Mouse (Mus musculus) 3T3-L1 (cell line): Measurements from ENCODE around the gene Tnfrsf26.
A peak's percentile ranks its signal among the peaks of the same experiment; 100 is the strongest.

ENCODE experiments used
- DNase-seq: peaks from one replicate; pipeline ENCODE4 v3.0.0-alpha.2; 2015; ENCODE audit warnings: low read depth, low spot score

The Tnfrsf26 gene

DNA sequence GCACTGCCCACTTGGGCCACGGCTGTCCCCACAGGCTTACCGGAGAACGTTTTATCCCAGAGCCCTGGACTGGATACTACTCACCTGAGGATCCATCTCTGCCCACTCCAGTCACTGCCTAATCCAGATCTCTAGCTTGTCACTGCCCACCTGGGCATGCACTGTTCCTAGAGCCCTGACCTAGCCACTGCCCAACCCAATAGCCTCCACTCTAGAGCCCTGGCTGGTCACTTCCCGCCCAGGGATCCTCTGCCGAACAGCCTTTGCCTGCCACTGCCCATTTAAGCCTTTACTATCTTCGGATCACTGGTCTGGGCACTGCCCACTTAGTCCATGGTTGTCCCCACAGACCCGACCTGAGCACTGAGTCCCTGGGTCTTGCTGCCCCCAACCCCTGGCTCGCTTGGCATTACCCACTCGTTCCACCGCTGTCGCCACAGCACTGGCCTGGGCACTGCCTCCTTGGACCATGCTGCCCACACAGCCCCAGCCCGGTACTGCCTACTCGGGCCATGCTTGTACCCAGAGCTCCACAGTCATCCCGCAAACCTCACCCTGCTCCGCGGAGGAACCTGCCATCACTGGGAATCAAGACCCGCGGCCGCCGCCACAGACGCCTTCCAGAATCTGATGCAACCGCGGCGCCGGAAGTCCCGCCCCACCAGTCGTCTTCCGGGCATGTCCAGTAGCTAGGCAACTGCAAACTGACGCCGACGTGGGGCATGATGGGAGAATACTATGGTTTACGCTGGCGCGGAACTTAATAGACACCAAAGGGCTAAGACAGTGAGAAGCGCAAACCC, 28.9 kb downstream of the Tnfrsf26 start, which contains the start of gene Cars:
TSS of gene Cars (minus strand) at position 663 of the 803 bp plus-strand sequence.
- DNase-seq: peak; percentile 98

DNA sequence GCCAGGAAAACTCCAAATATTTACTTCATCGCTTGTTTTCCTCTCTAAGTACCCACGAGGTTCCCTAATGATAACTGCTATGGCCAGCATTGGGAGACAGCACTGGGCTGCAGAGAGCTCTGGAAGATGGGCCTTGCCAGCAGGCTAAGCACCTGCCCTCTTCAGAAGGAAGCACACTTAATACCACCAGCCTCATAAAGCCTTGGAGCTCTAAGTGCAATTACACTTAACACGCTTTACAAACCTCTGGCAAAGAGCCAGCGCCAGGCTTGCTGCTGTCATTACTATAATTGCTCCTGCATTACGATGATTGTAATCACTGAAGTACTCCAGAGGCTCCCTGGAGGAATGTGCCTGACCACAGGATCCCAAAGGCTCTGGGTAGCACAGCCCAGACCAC, 33.7 kb downstream of the Tnfrsf26 start:
- no peak for DNase-seq

DNA sequence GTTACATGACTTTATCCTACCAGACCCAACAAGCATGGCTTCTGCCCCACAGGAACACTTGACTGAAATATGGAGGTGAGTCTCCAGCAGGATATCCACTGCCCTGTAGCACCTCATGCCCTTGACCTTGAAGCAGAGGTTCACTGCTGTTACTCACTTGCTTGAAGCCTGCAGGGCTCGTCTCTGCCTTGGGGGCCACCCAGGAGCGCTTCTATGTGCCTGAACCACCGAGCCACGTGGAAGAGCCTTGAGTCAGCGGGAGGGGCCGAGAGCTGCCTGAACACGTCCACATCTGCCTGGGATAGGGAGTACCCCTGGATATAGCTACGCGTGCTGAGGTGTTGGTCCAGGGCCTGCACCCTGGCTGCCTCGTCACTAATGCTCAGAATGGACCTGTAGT, 36.3 kb downstream of the Tnfrsf26 start:
- DNase-seq: no peak

DNA sequence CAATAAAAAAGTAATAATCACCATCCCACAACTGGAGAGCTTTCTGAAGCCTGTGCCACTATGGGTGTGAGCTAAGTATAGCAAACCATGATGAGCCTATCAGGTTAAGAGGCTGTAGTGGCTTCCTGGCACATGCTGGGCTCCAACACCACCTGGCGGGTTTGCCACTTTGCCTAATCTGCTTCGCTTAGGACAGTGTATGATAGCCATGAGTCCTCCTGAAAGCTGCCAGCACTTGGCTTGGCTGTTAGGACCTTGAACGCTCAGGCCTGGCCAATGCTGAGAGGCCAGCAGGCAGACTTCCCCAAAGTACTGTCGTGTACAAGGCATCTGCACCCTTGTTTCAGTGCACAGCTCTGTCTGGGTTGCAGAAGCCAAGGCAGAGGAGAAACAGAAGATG, 40.5 kb downstream of the Tnfrsf26 start:
- DNase-seq: no peak

DNA sequence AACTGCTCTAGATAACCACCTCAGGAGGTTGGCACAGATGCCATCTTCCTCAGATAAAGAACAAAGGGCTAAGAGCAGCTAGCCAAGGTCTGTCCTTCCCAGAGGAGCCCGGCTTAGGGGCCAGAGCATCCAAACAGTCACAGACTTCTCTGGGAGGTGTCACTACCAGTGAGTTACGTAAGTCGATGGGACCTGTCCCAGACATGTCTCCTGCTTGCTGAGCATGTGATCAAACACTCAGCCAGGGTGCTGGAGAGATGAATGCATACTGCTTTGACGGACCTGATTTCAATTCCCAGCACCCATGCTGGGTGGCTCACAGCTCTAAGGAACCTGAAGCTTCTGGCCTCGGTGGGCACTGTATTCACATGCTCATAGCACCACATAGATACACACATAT, 40.9 kb downstream of the Tnfrsf26 start:
- no peak for DNase-seq

DNA sequence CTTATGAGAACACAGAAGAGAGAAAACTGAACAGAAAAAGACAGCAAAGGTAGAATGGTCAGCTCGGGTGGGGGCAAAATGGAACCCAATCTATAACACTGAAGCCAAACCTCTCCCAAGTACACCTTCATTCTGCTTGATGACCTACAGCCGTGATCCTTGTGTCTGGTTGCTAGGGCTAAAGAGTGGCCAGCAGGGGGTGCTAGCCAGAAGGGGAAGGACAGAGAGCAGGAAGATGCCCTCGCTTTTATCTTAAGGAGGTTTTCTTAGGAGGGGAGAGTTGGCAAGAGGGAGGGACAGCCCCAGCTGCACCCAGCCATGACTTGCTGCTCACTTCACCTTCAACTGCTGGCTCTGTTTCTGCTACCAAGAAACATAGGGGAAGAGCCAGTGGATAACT, 44.6 kb downstream of the Tnfrsf26 start:
- DNase-seq: peak; percentile 75

DNA sequence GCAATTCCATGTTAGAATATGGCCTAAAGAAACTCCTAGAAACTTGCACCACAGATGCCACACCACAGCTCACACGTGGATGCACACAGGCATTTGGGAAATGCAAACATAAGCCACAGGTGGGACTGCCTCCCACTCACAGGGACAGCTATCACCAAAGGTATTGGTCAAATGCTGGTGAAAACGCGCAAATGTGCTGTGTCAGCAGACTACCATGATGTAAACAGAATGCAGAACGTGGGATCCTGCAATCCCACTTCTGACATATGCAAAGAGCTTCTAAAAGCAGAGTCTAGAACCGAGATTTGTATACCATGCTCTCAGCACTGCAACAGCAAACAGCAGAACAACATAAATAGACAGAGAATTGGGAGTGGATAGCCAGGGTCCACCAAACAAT, 45.5 kb downstream of the Tnfrsf26 start:
- no peak for DNase-seq

DNA sequence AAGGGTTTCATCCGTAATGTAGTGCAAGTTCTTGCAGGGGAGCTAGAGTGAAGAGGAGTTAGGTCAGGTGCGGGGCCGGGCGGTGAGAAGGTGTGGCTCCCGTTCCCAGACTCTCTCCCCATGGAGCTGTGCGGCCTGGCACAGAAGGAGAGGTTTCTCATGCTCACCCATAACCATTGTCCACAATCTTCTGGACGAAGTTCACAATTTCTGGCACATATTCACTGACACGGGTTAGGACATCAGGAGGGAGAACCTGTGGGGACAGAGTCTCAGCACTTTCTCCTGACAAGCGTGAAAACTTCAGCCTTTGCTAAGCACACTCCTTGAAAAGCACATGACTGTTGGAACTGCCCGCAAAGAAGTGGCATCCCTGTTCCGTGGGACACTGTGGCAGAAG, 52.8 kb downstream of the Tnfrsf26 start:
- no peak for DNase-seq

DNA sequence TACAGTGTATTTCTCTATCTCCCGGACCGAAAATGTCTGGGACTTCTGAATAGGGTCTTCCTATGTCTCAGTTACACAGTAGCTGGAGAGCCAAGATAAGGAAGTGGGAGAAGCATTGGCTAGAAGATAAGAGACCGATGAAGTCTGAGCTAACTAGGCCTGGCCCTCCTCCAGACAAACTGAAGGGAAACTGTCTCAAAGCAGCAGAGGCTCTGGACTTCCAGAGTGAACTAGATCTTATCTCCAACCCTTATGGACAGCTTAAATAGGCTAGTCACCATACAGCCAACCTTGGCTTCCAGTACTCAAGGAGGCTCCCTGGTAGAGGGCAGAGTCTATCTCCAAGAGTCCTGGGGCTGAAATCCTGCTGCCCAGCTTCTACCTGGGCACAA, 62.9 kb downstream of the Tnfrsf26 start:
- no peak for DNase-seq

DNA sequence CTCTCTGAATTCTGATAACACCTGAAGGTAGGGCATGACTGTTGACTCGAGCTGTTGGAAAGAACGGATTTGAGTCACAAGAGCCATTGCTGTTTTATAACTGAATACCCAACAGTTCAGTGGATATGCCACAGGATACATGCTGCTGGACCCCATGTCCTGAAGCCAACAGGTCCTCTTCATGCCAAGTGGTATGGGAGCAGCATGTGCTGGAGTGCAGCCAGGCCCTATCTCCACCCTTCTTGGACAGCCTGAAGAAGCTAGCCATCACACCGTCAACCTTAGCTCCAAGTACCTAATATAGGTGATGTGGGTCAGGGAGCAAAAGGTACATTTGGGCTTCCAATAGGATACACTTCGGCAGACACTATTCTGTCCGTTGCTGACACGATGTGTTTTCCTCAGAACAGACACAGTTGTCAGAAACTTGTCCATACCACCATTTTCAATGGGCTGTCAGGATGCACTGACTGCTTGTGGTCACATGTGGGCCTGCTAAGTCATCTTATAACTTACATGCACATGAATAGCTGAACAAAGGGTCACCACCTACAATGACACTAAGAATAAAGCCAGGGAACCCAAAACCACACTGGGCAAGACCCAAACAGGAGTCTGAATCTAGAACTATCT, 63.4 kb downstream of the Tnfrsf26 start:
- no peak for DNase-seq

DNA sequence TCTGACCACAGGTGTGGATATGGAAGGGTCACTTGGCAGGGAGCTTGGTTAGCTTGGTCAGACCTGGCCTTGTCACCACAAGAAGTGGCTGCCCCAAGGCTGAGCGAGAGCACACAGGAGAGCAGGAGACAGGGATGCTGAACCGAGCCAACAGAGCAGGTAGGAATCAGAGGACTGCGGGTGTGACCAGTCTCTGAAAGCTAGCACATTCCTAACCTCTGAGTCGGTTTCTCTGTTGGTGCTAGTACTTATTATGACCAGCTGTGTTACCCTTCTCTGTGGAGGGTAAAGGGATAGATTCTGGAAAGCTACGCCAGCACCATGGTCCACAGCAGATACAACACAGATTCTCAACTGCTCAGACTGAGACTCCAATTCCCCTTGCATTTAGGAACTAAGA, 64.7 kb downstream of the Tnfrsf26 start:
- DNase-seq: peak; percentile 73
